Mouse (Mus musculus) hindbrain, embryonic 15.5 days (tissue): ENCODE data around the gene Ebf3. TPM values are rescaled to one million over a fixed set of nuclear protein-coding genes. Genes with fewer than 3 reads are reported as not detected.

Experiments
- ATAC-seq: fragments of 200-750 bp; cut with Nextera tagmentation; 2 replicates; pipeline ENCODE4 v1.8.0; 2017; ENCODE audit warnings: low read depth, moderate number of reproducible peaks, moderate TSS enrichment; ENCODE audit not compliant: low FRiP score
- H3K27ac ChIP-seq: fragments of 300-500 bp; sonication (generic); replicated peaks from 2 replicates; pipeline ENCODE4 v1.5.1; 2015; ENCODE audit warnings: mild to moderate bottlenecking, inconsistent platforms
- H3K27me3 ChIP-seq: fragments of 300-500 bp; sonication (generic); 2 replicates; pipeline ENCODE4 v1.6.1; 2015; ENCODE audit warnings: control low read depth, inconsistent platforms
- H3K36me3 ChIP-seq: fragments of 300-500 bp; sonication (generic); 2 replicates; pipeline ENCODE4 v1.6.1; 2015; ENCODE audit warnings: control low read depth, inconsistent platforms
- H3K4me1 ChIP-seq: fragments of 300-500 bp; sonication (generic); replicated peaks from 2 replicates; pipeline ENCODE4 v1.6.1; 2015; ENCODE audit warnings: control low read depth, inconsistent platforms
- H3K4me2 ChIP-seq: fragments of 300-500 bp; sonication (generic); 2 replicates; pipeline ENCODE4 v1.6.1; 2015; ENCODE audit warnings: moderate library complexity, mild to moderate bottlenecking, inconsistent platforms
- H3K4me3 ChIP-seq: fragments of 300-500 bp; sonication (generic); 2 replicates; pipeline ENCODE4 v1.5.1; 2015; ENCODE audit warnings: mild to moderate bottlenecking, inconsistent platforms
- H3K9ac ChIP-seq: fragments of 300-500 bp; sonication (generic); 2 replicates; pipeline ENCODE4 v1.6.1; 2015; ENCODE audit warnings: inconsistent platforms
- H3K9me3 ChIP-seq: fragments of 300-500 bp; sonication (generic); 2 replicates; pipeline ENCODE4 v1.6.1; 2016; ENCODE audit warnings: control low read depth, inconsistent platforms
- WGBS: fragments of 180-500 bp; shearing (Covaris S2); methylation state at CpG from one replicate; pipeline ENCODE4 v1.1.7; 2015; 5-methylcytosine and 5-hydroxymethylcytosine counted together
- polyA plus RNA-seq: library from polyadenylated mRNA; unstranded; fragments of >200 nt; fragmentation: Nextera tagmentation; extraction: Ambion mirVana; gene quantifications from 2 replicates; pipeline ENCODE4 v1.2.1, GENCODE M21; 2015

Gene Ebf3
- polyA plus RNA-seq, 1 experiment from 2014 or later, result 18.5 TPM

- WGBS, result 3% methylated on average over 24 of the region's 24 CpGs
Observed at GRCm38 (mm10) chr7:137317659-137318382, 3.6 kb upstream of the Ebf3 start.

GRCm38 (mm10) chr7:137316926-137317658, 2.8 kb upstream of the Ebf3 start:
- peaks cover 72% of the 10 kb centered on the region for H3K4me1 ChIP-seq
- no peaks in the 10 kb centered on the region for H3K9me3 ChIP-seq
- H3K4me3 ChIP-seq, result peak overlapping the region; percentile 57
- H3K27ac ChIP-seq, result peak overlapping the region; percentile 95
- H3K36me3 ChIP-seq, result no peaks in the 10 kb centered on the region
- H3K9ac ChIP-seq, result peak overlapping the region; percentile 41
- ATAC-seq, result no peak
- peaks cover 14% of the 10 kb centered on the region for H3K27me3 ChIP-seq
- 1% methylated on average over 39 of the region's 39 CpGs for WGBS
- peak overlapping the region; percentile 78 for H3K4me2 ChIP-seq

More at GRCm38 (mm10) chr7:137317659-137318382, 3.6 kb upstream of the Ebf3 start:
- Histone ChIP-seq H3K4me1 (peaks cover 78% of the 10 kb centered on the region), H3K36me3 (no peaks in the 10 kb centered on the region), H3K9me3 (no peaks in the 10 kb centered on the region), H3K27me3 (peaks cover 15% of the 10 kb centered on the region), H3K9ac (peak overlapping the region; percentile 41), H3K27ac (peak overlapping the region; percentile 95), H3K4me2 (peak overlapping the region; percentile 78), H3K4me3 (peak overlapping the region; percentile 57)
- ATAC-seq, result no peak

GRCm38 (mm10) chr7:137316181-137316925, 2.1 kb upstream of the Ebf3 start:
- no peak for ATAC-seq
- H3K4me2 ChIP-seq, result peak overlapping the region; percentile 78
- peaks cover 65% of the 10 kb centered on the region for H3K4me1 ChIP-seq
- 3% methylated on average over 20 of the region's 20 CpGs for WGBS
- peak overlapping the region; percentile 95 for H3K27ac ChIP-seq
- no peaks in the 10 kb centered on the region for H3K36me3 ChIP-seq
- peaks cover 14% of the 10 kb centered on the region for H3K27me3 ChIP-seq
- peak overlapping the region; percentile 57 for H3K4me3 ChIP-seq
- H3K9me3 ChIP-seq, result no peaks in the 10 kb centered on the region
- peak overlapping the region; percentile 41 for H3K9ac ChIP-seq

GRCm38 (mm10) chr7:137315544-137315940, 1.3 kb upstream of the Ebf3 start:
- peaks cover 14% of the 10 kb centered on the region for H3K27me3 ChIP-seq
- H3K4me3 ChIP-seq, result peak overlapping the region; percentile 57
- no peaks in the 10 kb centered on the region for H3K9me3 ChIP-seq
- no peaks in the 10 kb centered on the region for H3K36me3 ChIP-seq
- H3K4me1 ChIP-seq, result peaks cover 61% of the 10 kb centered on the region
- H3K4me2 ChIP-seq, result peak overlapping the region; percentile 78
- no peak for ATAC-seq
- peak overlapping the region; percentile 95 for H3K27ac ChIP-seq
- WGBS, result 2% methylated on average over 19 of the region's 19 CpGs
- peak overlapping the region; percentile 66 for H3K9ac ChIP-seq

GRCm38 (mm10) chr7:137314710-137315543, 682 bp upstream of the Ebf3 start:
- Histone ChIP-seq H3K27ac (peak overlapping the region; percentile 95), H3K9me3 (no peaks in the 10 kb centered on the region), H3K27me3 (peaks cover 11% of the 10 kb centered on the region; the same call in 1 of the 2 replicates), H3K4me3 (peak overlapping the region; percentile 57), H3K4me1 (peaks cover 68% of the 10 kb centered on the region), H3K9ac (peak overlapping the region; percentile 66), H3K36me3 (no peaks in the 10 kb centered on the region), H3K4me2 (peak overlapping the region; percentile 78)
- under 1% methylated on average over 48 of the region's 48 CpGs for WGBS
- peak; percentile 44 for ATAC-seq

- H3K4me1 ChIP-seq, result peaks cover 69% of the 10 kb centered on the region
- WGBS, result under 1% methylated on average over 79 of the region's 79 CpGs
Observed at GRCm38 (mm10) chr7:137313183-137313903, 902 bp downstream of the Ebf3 start.

GRCm38 (mm10) chr7:137312933-137313182, 1.4 kb downstream of the Ebf3 start:
- Histone ChIP-seq H3K27ac (peak overlapping the region; percentile 95), H3K4me3 (peak overlapping the region; percentile 57), H3K4me2 (peak overlapping the region; percentile 78), H3K4me1 (peaks cover 64% of the 10 kb centered on the region), H3K9me3 (no peaks in the 10 kb centered on the region), H3K9ac (peak overlapping the region; percentile 66), H3K36me3 (no peaks in the 10 kb centered on the region), H3K27me3 (0 out of 2 replicates have a peak, but pooled peaks cover 5% of the 10 kb centered on the region)
- ATAC-seq, result no peak
- WGBS, result 1% methylated on average over 10 of the region's 10 CpGs

More at GRCm38 (mm10) chr7:137313183-137313903, 902 bp downstream of the Ebf3 start:
- Histone ChIP-seq H3K27me3 (peaks cover 6% of the 10 kb centered on the region; the same call in 1 of the 2 replicates), H3K4me2 (peak overlapping the region; percentile 78), H3K36me3 (no peaks in the 10 kb centered on the region), H3K4me3 (peak overlapping the region; percentile 57), H3K9me3 (no peaks in the 10 kb centered on the region), H3K27ac (peak overlapping the region; percentile 95), H3K9ac (peak overlapping the region; percentile 66)
- no peak for ATAC-seq

GRCm38 (mm10) chr7:137312166-137312932, 1.9 kb downstream of the Ebf3 start:
- Histone ChIP-seq H3K27me3 (no peaks in the 10 kb centered on the region), H3K9ac (peak overlapping the region; percentile 66), H3K4me1 (peaks cover 59% of the 10 kb centered on the region), H3K9me3 (no peaks in the 10 kb centered on the region), H3K4me2 (peak overlapping the region; percentile 78), H3K36me3 (no peaks in the 10 kb centered on the region), H3K27ac (peak overlapping the region; percentile 95), H3K4me3 (peak overlapping the region; percentile 57)
- ATAC-seq, result no peak
- WGBS, result 4% methylated on average over 17 of the region's 17 CpGs

- Histone ChIP-seq H3K27ac (peak overlapping the region; percentile 95), H3K36me3 (no peaks in the 10 kb centered on the region), H3K4me2 (peak overlapping the region; percentile 78), H3K9me3 (no peaks in the 10 kb centered on the region), H3K27me3 (no peaks in the 10 kb centered on the region), H3K4me1 (peaks cover 51% of the 10 kb centered on the region), H3K4me3 (peak overlapping the region; percentile 57), H3K9ac (peak overlapping the region; percentile 66)
- no peak for ATAC-seq
- 6% methylated on average over 8 of the region's 8 CpGs for WGBS
Observed at GRCm38 (mm10) chr7:137311341-137312110, 2.7 kb downstream of the Ebf3 start.

- H3K4me1 ChIP-seq, result peaks cover 45% of the 10 kb centered on the region
- WGBS, result 3% methylated on average over 11 of the region's 11 CpGs
- no peak for ATAC-seq
Observed at GRCm38 (mm10) chr7:137310876-137311275, 3.4 kb downstream of the Ebf3 start.

More at GRCm38 (mm10) chr7:137310876-137311275, 3.4 kb downstream of the Ebf3 start:
- H3K36me3 ChIP-seq, result no peaks in the 10 kb centered on the region
- H3K27me3 ChIP-seq, result no peaks in the 10 kb centered on the region
- peak overlapping the region; percentile 66 for H3K9ac ChIP-seq
- peak overlapping the region; percentile 95 for H3K27ac ChIP-seq
- peak overlapping the region; percentile 78 for H3K4me2 ChIP-seq
- peak overlapping the region; percentile 57 for H3K4me3 ChIP-seq
- H3K9me3 ChIP-seq, result no peaks in the 10 kb centered on the region
